Mouse (Mus musculus): ENCODE results near the gene Nin.

Gene Nin

GRCm38 (mm10) chr12:70113351-70113750 is at the start of gene Nin:
TSS of gene Nin (minus strand) at chr12:70113717.
- no peak for DNase-seq

GRCm38 (mm10) chr12:70161057-70161456 is 47.5 kb upstream of the Nin start:
- no peak for DNase-seq

- DNase-seq, result no peak
Measured at GRCm38 (mm10) chr12:70157292-70158066, 44.0 kb upstream of the Nin start.

GRCm38 (mm10) chr12:70156222-70156621 is 42.7 kb upstream of the Nin start:
- DNase-seq, result no peak

- DNase-seq, result no peak
Measured at GRCm38 (mm10) chr12:70153842-70154241, 40.3 kb upstream of the Nin start, which contains the start of gene Abhd12b. TSS of gene Abhd12b (plus strand) at chr12:70154142.

- DNase-seq, result peak; percentile 50
Measured at GRCm38 (mm10) chr12:70148631-70149265, 35.2 kb upstream of the Nin start.

- peak; percentile 24 for DNase-seq
Measured at GRCm38 (mm10) chr12:70147986-70148630, 34.6 kb upstream of the Nin start.

- DNase-seq, result no peak
Measured at GRCm38 (mm10) chr12:70145586-70145985, 32.1 kb upstream of the Nin start.

GRCm38 (mm10) chr12:70144637-70145448 is 31.3 kb upstream of the Nin start:
- peak; percentile 68 for DNase-seq

GRCm38 (mm10) chr12:70144106-70144587 is 30.6 kb upstream of the Nin start:
- peak; percentile 66 for DNase-seq

GRCm38 (mm10) chr12:70140993-70141576 is 27.6 kb upstream of the Nin start:
- no peak for DNase-seq

- no peak for DNase-seq
Measured at GRCm38 (mm10) chr12:70140542-70140941, 27.0 kb upstream of the Nin start.

- DNase-seq, result no peak
Measured at GRCm38 (mm10) chr12:70139871-70140270, 26.4 kb upstream of the Nin start.

- peak; percentile 19 for DNase-seq
Measured at GRCm38 (mm10) chr12:70137626-70138025, 24.1 kb upstream of the Nin start.

GRCm38 (mm10) chr12:70137095-70137494 is 23.6 kb upstream of the Nin start:
- no peak for DNase-seq

- DNase-seq, result no peak
Measured at GRCm38 (mm10) chr12:70136185-70136756, 22.8 kb upstream of the Nin start.

- DNase-seq, result peak; percentile 51
Measured at GRCm38 (mm10) chr12:70134627-70135235, 21.2 kb upstream of the Nin start.

GRCm38 (mm10) chr12:70131042-70131675 is 17.6 kb upstream of the Nin start:
- DNase-seq, result peak; percentile 58

- no peak for DNase-seq
Measured at GRCm38 (mm10) chr12:70129105-70129504, 15.6 kb upstream of the Nin start.

GRCm38 (mm10) chr12:70126626-70127025 is 13.1 kb upstream of the Nin start:
- no peak for DNase-seq

GRCm38 (mm10) chr12:70119552-70119951 is 6.0 kb upstream of the Nin start:
- no peak for DNase-seq
